Mouse (Mus musculus): ENCODE measurements at regions not wholly inside any gene's neighbourhood (a gene's known extent, or its start where the extent isn't known, plus 50 kb on each side); places are given as distances from the start of the nearest gene placed in this dataset.

- no peak for ATAC-seq
Measured at GRCm38 (mm10) chr11:43370025-43370424, 56.0 kb downstream of the Pttg1 start.

GRCm38 (mm10) chr11:43368346-43368745, 57.7 kb downstream of the Pttg1 start:
- no peak for ATAC-seq

- ATAC-seq, result no peak
Measured at GRCm38 (mm10) chr11:43361858-43362257, 64.2 kb downstream of the Pttg1 start.

- peak; percentile 96 for ATAC-seq
Measured at GRCm38 (mm10) chr11:43358390-43359291, 67.4 kb downstream of the Pttg1 start.

- ATAC-seq, result no peak
Measured at GRCm38 (mm10) chr11:43353602-43354001, 72.4 kb downstream of the Pttg1 start.

- no peak for ATAC-seq
Measured at GRCm38 (mm10) chr11:43353030-43353429, 73.0 kb downstream of the Pttg1 start.

- ATAC-seq, result no peak
Measured at GRCm38 (mm10) chr11:43351818-43352217, 74.2 kb downstream of the Pttg1 start.

GRCm38 (mm10) chr11:43351348-43351747, 74.7 kb downstream of the Pttg1 start:
- ATAC-seq, result no peak

GRCm38 (mm10) chr11:43350242-43350641, 75.8 kb downstream of the Pttg1 start:
- no peak for ATAC-seq

- ATAC-seq, result no peak
Measured at GRCm38 (mm10) chr11:43349564-43349963, 76.5 kb downstream of the Pttg1 start.

GRCm38 (mm10) chr11:43348571-43348970, 77.5 kb downstream of the Pttg1 start:
- ATAC-seq, result peak; percentile 63

- ATAC-seq, result no peak
Measured at GRCm38 (mm10) chr11:43346489-43346888, 79.6 kb downstream of the Pttg1 start.

- ATAC-seq, result no peak
Measured at GRCm38 (mm10) chr11:43344767-43345561, 81.1 kb downstream of the Pttg1 start.

- no peak for ATAC-seq
Measured at GRCm38 (mm10) chr11:43343574-43343973, 82.5 kb downstream of the Pttg1 start.

GRCm38 (mm10) chr11:43338377-43338993, 87.6 kb downstream of the Pttg1 start:
- no peak for ATAC-seq

- ATAC-seq, result no peak
Measured at GRCm38 (mm10) chr11:43335668-43336265, 90.3 kb downstream of the Pttg1 start.

- no peak for ATAC-seq
Measured at GRCm38 (mm10) chr11:43333547-43333946, 92.5 kb downstream of the Pttg1 start.

- no peak for ATAC-seq
Measured at GRCm38 (mm10) chr11:43313996-43314395, 112.1 kb downstream of the Pttg1 start.

All from activated CD4-positive, CD25-positive, alpha-beta regulatory T cell, adult 4 months (primary cell).